Mouse (Mus musculus): ENCODE measurements at regions not wholly inside any gene's neighbourhood (a gene's known extent, or its start where the extent isn't known, plus 50 kb on each side); places are given as distances from the start of the nearest gene placed in this dataset.

DNA sequence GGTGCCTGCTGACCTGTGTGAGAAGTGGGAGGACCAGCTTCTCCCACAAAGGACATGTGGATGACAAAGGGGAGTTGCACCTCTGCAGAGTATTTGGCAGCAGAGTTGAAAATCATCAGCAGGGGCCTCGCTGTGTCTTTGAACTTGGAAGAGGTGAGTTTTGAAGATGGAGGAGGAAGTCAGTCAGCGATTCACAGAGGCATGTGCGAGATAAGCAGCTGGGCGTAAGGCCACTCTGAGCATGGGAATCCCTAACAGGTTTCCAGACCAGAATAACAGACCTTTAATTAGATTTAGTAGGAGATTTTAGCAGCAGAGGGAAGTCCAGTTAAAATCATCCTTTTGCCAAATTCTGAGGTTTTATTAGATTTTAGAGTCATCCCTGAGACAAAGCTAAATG, 342.3 kb downstream of the Med10 start:
- no peak for DNase-seq

DNA sequence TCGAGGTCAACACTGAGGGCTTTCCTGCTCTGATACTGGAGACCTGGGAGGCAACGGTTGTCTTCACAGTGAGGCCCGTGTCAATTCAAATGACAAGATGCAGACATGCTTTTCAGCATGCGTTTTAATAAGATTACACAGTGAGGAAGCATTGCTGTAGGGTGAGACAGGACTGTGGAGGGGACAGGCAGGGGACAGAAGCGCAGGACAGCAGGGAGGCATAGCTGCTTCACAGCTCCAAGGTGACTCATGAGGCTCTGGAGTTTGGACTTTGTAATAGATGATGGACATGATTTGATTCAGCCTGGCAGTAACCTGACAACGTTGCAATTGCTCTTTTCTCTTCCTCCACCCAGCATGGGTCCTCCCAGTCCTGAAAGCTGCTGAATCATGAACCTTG, 343.3 kb downstream of the Med10 start:
- DNase-seq = no peak

DNA sequence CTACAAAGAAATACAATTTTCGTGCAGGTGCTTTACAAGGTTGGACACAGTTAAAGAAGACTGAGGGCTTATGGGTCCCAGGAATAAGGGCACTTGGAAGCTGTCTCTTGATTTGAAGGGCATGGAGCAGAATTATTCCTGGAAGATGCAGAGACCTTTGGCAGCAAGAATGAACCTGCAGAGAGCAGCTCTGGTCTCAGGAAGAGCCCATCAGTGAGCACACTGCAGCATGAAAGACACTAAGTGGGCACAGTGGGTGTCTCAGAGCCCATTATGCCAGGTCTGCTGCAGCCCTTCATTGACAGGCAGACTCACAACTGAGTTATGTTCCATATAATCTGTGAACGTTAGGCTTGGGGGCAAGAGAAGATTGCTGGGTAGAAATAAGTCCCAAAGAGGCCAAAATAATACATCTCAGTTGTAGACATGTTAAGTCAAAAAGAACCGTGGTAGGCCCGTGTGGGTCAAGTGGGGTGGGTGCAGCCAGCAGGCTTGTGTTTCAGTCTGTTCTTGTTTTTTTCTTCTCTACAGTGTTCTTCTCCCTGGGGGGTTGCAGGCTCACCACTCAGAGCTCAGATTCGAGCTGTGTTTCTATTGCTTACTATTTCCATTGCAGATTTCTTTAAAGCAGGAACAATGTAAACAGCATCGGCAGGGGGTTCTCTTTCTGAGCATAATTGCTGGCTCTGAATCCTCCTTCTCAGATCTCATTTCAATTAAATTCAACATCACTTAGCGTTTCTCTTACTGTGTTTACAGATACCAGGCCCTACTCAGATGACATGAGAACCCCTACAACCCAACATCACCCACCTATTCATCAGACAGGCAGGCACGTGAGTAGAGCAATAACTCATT, 347.1 kb downstream of the Med10 start:
- no peak for DNase-seq

DNA sequence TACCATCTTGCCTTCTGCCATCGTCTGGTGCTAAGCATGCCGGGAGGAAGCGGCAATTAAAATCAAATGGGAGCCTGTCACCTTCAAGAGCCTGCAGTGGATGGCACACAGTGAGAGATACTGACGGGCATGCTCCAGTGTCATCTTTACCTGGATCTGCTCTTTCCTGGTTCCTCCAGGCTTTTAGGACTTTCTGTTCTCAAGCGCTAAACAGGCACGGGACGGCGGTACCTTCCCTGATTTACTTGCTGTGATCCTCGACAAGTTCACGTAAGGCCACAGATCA, 347.6 kb downstream of the Med10 start:
- DNase-seq = no peak

DNA sequence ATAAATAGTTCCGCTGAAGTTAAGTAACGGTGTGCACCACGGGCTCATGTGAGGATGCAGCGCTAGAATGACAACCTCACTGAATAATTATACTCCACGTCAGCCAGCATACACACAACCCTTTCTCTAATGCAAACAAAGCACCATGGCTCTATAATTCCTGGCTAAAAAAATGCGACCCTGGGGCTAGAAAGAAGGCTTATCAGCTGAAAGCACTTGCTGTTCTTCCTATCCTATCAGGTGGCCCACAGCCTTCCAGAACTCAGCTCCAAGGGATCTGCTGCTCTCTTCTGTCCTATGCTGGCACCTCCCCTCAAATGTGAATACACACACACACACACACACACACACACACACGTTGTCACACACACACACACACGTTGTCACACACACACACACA, 350.9 kb downstream of the Med10 start:
- no peak for DNase-seq

DNA sequence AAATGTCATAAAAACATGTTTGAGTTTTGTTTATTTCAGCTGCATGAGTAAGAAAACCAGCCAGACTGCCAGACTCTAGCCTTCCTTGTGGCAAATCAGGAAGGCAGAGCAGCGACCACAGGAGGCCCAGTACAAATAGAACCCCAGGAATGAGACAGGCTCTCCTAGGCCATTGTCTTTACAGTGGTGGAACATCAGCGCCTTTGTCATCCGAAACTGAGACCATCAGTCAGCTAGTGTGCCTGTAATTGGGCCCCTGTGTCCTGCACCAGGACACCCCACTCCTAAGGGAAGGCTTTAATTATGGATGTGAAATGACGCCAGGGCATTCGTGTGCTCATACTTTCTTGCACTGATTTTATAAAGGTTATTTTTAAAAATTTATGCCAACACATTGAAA, 353.4 kb downstream of the Med10 start:
- DNase-seq = no peak

DNA sequence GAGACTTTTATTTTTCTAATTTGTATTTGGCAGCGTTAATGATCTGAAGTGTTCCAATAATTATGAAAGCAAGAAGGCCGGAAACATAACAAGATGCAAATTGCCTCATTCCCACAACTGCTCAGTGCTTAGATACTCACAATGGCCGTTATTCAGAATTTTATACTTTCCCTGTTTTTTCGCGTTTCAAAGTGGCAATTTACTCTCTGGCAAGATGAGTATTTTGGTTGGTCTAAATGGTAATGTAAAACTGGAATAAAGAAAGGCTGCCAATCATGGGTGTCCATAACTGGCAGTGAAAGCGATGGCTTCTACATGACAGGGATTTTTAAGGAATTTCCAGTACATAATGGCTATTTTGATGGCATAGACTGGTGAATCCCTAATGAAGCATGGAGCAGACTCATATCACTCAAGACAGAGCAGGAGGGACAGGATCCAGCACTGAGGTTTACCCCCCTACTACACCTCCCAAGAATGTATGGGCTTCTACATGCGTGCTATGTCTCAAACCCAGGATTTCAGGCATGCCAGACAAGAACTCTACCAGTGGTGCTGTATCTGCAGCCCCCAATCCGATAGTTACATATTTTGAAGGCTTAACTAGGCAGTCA, 354.9 kb downstream of the Med10 start:
- DNase-seq = no peak

DNA sequence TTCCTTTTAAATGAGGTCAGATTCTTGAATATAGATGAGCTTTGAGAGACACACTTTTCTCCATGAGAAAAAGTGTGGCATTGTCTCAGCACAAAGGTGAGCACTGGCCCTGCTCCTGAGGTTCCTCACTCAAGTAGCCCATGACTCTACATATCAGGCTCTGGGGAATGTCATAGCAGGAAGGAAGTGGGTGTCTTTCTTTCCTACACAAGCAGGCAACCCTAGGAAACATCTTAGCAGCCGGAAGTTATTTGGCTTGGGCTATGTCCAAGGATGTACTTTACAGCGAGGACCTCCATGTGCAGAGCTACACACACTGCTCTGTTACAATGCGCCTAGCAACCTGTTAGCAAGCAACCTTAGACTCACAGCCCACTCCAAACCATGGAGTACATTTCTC, 356.9 kb downstream of the Med10 start:
- no peak for DNase-seq

DNA sequence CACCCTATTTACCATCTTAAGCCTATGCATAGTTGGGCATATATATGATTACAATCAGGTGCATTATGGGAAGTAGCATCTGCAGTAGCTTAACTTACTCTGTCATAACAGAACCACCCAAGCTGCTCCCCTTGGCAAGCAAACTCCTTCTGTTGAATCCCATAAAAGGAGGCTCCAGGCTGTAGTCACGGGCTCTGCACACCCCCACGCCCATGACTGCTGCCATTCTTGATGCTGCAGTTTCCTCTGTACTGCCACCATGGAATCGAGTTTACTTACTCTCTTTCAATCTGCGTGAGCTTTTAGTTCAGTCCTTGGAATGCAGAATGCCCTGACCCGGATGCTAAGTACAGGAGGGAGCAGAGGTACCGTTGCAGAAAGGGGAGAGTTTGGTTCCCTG, 357.4 kb downstream of the Med10 start:
- no peak for DNase-seq

DNA sequence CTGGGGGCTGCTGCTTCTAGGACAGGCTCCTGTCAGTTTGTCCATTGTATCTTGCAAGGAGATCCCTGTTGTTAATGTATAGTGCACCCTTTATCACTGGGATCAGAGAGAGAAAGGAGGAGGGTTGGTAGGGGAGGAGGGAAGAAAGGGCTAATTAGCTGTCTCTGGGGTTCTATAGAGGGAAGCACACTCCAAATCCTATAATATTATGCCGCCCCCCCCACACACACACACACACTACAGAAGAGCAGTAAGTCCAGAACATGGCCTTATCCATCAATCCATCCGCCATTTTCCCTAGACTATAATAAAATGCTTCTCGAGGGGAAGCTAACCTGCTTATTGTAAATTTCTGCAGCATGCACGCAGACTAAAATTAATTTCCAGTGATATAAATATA, 359.9 kb downstream of the Med10 start:
- no peak for DNase-seq

DNA sequence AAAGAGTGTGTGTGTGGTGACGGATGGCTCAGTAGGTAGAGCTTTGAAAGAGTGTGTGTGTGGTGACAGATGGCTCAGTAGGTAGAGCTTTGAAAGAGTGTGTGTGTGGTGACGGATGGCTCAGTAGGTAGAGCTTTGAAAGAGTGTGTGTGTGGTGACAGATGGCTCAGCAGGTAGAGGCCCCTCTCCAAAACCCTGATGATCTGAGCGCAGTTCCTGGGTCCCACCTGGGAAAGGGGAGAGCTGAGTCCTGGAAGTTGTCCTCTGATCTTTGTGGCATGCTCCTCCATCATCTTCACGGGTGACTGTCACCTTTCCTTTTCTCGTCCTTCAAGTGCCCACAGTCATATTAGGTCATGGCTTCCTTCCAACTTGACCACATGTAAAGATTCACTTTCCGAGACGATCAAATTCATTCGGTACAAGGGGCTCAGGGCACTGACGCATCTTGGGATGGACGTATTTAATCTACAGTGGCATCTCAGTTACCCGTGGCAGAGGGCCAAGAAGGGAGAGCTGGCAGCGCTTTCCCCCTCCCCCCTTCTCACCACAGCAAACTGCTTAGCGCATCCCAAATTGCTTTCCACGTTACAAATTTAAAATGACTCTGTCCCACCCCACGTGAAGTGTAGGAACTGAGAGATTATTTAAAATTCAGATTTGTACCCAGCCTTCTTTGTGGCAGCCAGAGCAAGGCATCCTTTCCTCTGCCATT, 363.5 kb downstream of the Med10 start:
- DNase-seq = no peak

DNA sequence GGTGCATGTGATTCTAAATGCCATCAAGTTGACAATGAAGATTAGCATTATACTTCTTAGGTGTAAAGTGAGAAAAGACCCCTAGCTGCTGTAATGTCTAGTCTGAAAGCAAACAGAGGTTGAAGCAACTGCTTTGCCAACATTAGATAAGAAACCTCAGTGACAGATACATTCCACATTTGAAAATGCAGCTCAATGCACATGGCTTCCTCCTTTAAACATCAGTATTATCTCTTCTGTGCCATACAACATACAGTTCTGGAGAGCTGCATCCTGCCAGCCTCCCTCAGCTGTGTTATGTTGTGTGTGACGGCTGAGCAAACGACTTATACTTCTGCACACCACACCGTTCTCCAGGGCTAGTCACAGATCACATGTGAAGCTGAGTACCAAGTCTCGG, 365.6 kb downstream of the Med10 start:
- no peak for DNase-seq

DNA sequence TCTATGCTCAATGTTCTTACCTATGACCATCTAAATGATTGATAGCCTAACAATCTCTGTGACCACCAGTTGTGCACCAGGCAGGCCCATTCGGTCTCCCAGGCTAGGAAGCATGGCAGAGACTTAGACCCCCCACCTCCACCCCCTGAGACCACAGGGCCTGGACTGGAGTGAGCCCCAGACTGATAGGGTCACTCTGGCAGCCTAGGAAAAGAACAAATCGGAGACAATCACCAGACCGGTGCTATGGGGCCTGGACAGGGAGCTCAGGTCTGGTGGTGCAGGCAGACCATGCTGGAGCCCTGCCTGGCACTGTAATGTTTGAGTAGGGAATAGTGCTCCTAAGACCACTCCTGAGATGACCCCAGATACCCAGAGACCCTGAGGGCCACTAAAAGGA, 366.7 kb downstream of the Med10 start:
- no peak for DNase-seq

DNA sequence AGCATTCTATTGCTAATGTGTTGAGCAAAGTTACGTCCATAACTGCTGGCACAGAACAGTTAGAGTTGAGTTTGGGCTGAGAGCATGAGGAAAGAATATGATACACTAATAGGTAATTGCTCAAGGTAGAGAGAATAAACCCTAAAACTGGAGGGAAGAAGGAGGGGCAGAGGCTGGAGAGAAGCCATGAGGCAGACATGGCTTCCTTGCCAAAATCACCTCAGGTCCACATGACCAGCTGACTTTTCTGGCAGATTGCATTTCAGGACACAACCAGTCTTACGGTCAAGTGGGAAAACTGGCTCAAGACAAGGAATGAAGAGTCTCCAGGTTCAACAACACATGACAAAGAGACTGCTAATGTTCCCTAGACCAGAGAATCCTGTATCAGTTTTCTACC, 374.9 kb downstream of the Med10 start:
- no peak for DNase-seq

DNA sequence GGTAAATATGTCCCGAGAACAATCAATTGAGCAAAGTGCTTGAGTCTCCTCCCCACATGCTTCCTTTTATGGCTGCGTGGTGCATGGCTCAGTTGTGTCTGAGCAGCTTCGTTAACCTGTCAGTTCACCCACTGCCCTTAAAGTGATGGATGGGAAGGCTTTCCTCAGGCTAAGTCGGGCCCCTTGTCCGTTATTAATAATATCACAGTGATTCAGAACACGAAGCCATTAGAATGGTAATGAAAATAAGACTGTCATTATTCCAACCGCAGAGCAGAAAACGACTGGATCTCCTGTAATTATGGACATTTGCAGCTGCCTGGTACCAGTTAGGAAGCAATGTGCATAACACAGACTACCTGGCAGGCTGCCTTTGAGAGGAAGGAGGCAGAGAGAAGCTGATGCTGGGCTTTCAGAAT, 375.9 kb downstream of the Med10 start:
- DNase-seq = no peak

DNA sequence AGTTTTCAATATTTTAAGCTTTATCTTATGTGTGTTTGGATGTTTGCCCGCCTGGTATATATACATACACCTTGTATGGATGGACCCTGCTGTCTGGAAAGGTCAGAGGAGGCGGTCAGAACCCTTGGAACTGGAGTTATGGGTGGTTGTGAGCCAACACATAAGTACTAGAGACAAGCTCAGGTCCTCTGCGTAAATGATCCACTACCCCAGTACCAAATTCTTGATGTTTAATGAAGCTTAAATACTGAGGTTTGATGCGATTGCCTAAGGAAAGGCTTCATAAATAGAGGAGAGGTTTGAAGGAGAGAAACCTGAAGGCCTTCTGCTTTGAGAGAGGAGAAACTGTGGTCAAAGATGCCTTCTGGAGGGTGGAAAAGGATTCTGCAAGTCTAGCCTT, 388.8 kb downstream of the Med10 start:
- DNase-seq = no peak

DNA sequence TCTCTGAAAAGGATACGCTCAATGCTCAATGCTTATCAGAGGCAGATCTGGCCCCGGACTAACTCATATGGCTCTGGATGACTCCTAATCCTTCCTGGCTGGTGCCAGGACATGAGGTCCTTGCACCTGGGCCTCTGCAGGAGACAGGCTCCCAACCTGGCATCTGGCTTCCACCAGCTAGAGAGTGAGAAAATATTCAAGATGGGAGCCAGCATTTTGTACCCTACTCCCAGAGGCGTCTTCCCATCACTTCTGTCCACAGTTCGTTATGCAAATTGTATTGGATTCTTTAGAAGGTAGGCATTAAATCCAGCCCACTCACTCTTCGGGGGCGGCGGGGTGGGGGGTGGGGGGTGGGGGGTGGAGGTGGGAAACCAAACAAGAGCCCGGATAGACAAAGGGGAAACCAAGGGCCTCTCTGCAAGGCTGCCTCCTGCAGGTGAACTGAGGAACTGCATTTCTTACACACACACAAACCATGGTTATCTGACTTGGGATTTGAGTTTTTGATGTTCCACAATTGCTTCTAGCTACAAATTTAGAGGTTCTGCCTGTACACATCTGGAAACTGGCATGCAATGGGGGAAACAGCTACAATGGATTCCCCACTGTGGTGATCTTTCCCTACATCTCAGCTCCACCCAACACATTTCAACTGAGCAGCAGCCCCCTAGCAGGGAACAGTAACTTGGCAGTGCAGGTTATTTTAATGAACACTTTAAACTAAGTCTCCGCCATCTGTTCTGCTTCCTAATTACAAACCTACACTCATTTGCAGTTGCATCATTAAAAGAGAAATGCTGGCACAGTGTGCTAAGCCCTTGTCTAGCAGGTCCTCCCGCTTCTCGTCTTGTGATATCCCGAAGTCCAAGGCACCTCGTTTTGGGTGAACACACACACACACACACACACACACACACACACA, 390.2 kb downstream of the Med10 start:
- DNase-seq = no peak

DNA sequence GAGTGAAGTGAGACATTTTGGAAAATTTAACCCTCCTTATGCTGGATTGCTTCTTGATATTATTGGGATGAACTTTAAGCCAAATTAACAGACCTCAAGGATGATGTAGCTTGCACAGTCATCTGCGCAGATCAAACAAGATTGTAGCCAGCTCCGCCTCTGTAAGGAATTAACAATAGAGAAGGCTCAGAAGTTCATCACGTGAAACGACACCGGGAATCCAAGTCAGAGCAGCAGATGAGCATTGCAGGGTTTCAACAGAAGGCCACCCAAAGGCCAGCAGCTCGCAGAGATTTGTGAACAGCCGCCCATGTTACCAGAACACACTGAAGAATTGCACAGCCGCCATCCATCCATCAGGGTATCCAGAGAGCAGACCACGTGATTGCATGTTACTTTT, 391.1 kb downstream of the Med10 start:
- DNase-seq = no peak

DNA sequence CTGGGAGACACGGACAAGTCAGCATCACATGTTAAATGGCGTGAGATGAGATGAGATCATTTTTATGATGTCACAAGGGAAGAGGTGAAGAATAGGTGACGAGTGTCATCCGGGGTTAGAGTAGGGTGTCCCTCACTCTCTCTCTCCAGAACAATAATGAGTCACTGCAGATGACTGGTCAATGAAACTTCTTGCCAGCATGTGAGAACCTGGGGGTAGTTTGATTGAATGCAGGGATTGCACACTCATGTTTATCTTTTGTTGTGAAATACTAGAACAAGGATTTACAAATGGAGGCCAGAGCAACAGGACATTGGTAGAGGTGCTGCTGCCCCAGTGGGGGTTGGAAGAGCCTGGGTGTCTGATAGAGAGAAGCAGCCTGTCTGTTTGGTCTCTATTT, 393.7 kb downstream of the Med10 start:
- DNase-seq = no peak

DNA sequence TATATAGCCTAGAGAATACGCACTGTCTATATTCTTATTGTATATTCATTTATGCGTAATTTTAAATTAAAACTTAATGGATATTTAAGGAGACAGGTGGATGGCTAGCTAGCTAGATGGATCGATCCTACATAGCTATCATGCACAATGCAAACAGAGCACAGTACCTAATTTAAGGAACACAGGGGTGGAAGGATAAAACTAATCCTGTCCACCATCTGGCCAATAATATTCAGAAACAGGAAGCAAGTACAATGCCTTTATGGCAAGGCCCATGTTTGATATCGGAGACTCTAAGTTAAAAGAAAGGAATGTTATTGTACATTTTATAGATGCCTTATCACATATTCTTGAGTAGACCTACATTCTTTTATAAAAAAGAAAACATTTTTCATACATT, 396.4 kb downstream of the Med10 start:
- DNase-seq = no peak

DNA sequence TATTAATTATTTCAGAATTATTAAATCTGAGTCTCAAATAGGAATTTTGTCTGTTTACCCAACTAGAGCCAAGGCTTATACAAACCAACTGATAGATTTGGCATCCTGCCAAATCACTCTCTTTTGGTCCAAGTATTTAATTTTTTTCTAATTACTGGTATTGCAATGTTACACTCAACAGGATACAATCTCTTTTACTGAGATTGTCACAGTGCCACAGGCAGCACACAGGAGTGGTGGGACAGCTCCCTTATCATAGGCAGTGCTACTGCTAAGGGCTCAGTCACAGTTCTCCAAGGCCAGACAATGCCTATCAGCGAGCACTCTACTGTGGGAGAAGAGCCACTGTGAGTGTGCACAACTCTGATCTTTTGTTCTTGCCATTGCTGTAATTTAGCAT, 396.9 kb downstream of the Med10 start:
- DNase-seq = no peak

DNA sequence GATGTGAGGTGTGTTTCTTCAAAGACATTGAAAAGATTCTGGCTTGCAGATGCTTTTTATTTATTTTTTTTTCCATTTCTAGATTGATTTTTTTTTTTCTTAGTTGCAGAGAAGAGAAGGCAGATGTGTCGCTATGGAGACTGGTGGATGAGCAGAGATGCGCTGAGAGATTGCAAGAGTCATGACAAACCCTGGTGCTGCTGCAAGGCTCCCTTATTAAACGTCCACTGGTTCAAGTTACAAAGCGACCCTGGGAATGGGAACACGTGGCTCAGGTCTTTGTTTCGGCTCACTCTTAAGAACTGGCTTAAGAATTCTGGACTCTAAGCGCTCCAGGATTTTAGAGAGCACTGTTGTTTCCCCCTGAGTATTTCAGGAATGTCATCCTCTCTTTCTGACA, 403.1 kb downstream of the Med10 start:
- no peak for DNase-seq

DNA sequence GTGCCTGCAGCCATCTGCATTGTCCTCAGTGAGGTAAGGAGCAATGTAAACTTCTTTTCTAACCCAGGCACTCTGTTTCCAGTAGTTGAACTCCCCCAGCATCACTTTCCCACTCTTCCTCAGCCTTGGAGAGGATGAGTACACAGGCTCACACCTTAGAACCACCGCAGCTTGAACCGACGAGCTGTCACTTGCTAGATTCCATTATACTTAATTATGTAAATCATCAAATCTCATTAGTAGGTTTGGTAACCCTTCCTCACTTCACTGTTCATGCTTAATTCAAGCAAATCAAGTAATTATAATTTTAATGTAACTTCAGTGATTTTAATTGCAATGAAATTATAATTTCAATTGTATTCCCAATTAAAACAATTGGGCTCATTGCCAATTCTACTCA, 408.0 kb downstream of the Med10 start:
- DNase-seq = no peak

Measured in kidney, adult 9 months (tissue).